Mouse (Mus musculus) megakaryocyte, embryonic 14.5 days (primary cell): ENCODE measurements around the gene Apex1.

Experiments used
- FLI1 ChIP-seq: IDR thresholded peaks from 2 replicates; pipeline ENCODE4 v1.6.1; 2012; ENCODE audit warnings: low read length, inconsistent platforms, mixed read lengths
- GATA1 ChIP-seq: IDR thresholded peaks from 3 replicates; pipeline ENCODE4 v1.6.1; 2012; ENCODE audit warnings: mixed read lengths, low read length, inconsistent platforms, borderline replicate concordance

GRCm38 (mm10) chr14:50897374-50897765, 27.4 kb upstream of the Apex1 start, which contains the start of gene Klhl33:
- no peak for TF ChIP-seq GATA1
- TF ChIP-seq FLI1, result no peak
